Mouse (Mus musculus) myocyte (in vitro differentiated cells): ENCODE results near the gene Zdhhc20.

Experiments used
- CEBPB ChIP-seq: IDR thresholded peaks from 2 replicates; pipeline ENCODE4 v1.6.1; 2011; ENCODE audit warnings: mild to moderate bottlenecking, moderate library complexity; ENCODE audit not compliant: poor library complexity, insufficient read depth, severe bottlenecking
- MAX ChIP-seq: IDR thresholded peaks from one replicate; pipeline ENCODE4 v1.6.1; 2011; ENCODE audit warnings: low read depth, mild to moderate bottlenecking, control low read depth
- POLR2A ChIP-seq: IDR thresholded peaks from one replicate; pipeline ENCODE4 v1.6.1; 2011; ENCODE audit warnings: low read depth, mild to moderate bottlenecking, control low read depth, moderate library complexity; ENCODE audit not compliant: insufficient read length
- SRF ChIP-seq: IDR thresholded peaks from one replicate; pipeline ENCODE4 v1.6.1; 2011; ENCODE audit warnings: low read depth; ENCODE audit not compliant: control insufficient read depth, insufficient read length
- TCF12 ChIP-seq: IDR thresholded peaks from one replicate; pipeline ENCODE4 v1.6.1; 2011; ENCODE audit warnings: mild to moderate bottlenecking, control low read depth; ENCODE audit not compliant: poor library complexity, insufficient read depth, severe bottlenecking
- USF1 ChIP-seq: IDR thresholded peaks from one replicate; pipeline ENCODE4 v1.6.1; 2011; ENCODE audit warnings: low read depth, mild to moderate bottlenecking, control low read depth, moderate library complexity

GRCm38 (mm10) chr14:57863129-57863528 is 26.9 kb downstream of the Zdhhc20 start:
- TF ChIP-seq POLR2A: no peak
- no peak for TF ChIP-seq SRF
- TF ChIP-seq USF1: no peak
- no peak for TF ChIP-seq MAX
- TF ChIP-seq TCF12: no peak
- no peak for TF ChIP-seq CEBPB
